Mouse (Mus musculus) CH12.LX (cell line): ENCODE data around the gene Saal1.

Experiments used
- CTCF ChIP-seq, 2 experiments: IDR thresholded peaks in 1 of 2; conservative IDR thresholded peaks in 1 of 2; 2 replicates each; pipeline ENCODE4 v1.5.1; 2011 to 2012; ENCODE audit warnings: low read depth in 2 of 2, low read length in 2 of 2, improper control_type of control experiment in 1 of 2, inconsistent platforms in 1 of 2, mild to moderate bottlenecking in 1 of 2, moderate library complexity in 1 of 2
- ELF1 ChIP-seq: IDR thresholded peaks from 2 replicates; pipeline ENCODE4 v1.6.1; 2014; ENCODE audit warnings: low read depth, mild to moderate bottlenecking, inconsistent platforms, low read length, improper control_type of control experiment
- EP300 ChIP-seq: IDR thresholded peaks from 2 replicates; pipeline ENCODE4 v1.6.1; 2011; ENCODE audit warnings: low read length, improper control_type of control experiment
- ETS1 ChIP-seq: conservative IDR thresholded peaks from 2 replicates; pipeline ENCODE4 v1.6.1; 2012; ENCODE audit warnings: low read depth, mild to moderate bottlenecking, inconsistent platforms, low read length, improper control_type of control experiment, moderate library complexity
- MAFK ChIP-seq: IDR thresholded peaks from 2 replicates; pipeline ENCODE4 v1.6.1; 2011; ENCODE audit warnings: low read length, improper control_type of control experiment; ENCODE audit not compliant: insufficient replicate concordance
- MAX ChIP-seq: IDR thresholded peaks from 2 replicates; pipeline ENCODE4 v1.6.1; 2011; ENCODE audit warnings: low read length, improper control_type of control experiment
- POLR2A ChIP-seq: IDR thresholded peaks from 2 replicates; pipeline ENCODE4 v1.6.1; 2011; ENCODE audit warnings: low read depth, mild to moderate bottlenecking, improper control_type of control experiment, low read length
- TCF12 ChIP-seq: IDR thresholded peaks from 2 replicates; pipeline ENCODE4 v1.6.1; 2014; ENCODE audit warnings: low read depth, mild to moderate bottlenecking, inconsistent platforms, low read length, improper control_type of control experiment
- USF1 ChIP-seq: IDR thresholded peaks from 2 replicates; pipeline ENCODE4 v1.6.1; 2014; ENCODE audit warnings: low read depth, mild to moderate bottlenecking, inconsistent platforms, low read length, improper control_type of control experiment
- USF2 ChIP-seq: conservative IDR thresholded peaks from 2 replicates; pipeline ENCODE4 v1.6.1; 2011; ENCODE audit warnings: low read depth, low read length, improper control_type of control experiment

GRCm38 (mm10) chr7:46676808-46677360 lies 33.6 kb downstream of the Saal1 start:
- no peak for TF ChIP-seq ETS1
- no peak for TF ChIP-seq POLR2A
- TF ChIP-seq MAFK = no peak
- no peak for TF ChIP-seq EP300
- TF ChIP-seq MAX = no peak
- TF ChIP-seq CTCF (conservative IDR thresholded peaks at IDR 0.05 in 1 of 2, IDR thresholded peaks at IDR 0.05 in 1 of 2; ENCODE audit: low read depth in 2 of 2, low read length in 2 of 2) = no peak
- no peak for TF ChIP-seq TCF12
- TF ChIP-seq ELF1 = no peak
- no peak for TF ChIP-seq USF2
- TF ChIP-seq USF1 = no peak
